Mouse (Mus musculus): ENCODE measurements around the gene Slc25a17.

The Slc25a17 gene

DNA sequence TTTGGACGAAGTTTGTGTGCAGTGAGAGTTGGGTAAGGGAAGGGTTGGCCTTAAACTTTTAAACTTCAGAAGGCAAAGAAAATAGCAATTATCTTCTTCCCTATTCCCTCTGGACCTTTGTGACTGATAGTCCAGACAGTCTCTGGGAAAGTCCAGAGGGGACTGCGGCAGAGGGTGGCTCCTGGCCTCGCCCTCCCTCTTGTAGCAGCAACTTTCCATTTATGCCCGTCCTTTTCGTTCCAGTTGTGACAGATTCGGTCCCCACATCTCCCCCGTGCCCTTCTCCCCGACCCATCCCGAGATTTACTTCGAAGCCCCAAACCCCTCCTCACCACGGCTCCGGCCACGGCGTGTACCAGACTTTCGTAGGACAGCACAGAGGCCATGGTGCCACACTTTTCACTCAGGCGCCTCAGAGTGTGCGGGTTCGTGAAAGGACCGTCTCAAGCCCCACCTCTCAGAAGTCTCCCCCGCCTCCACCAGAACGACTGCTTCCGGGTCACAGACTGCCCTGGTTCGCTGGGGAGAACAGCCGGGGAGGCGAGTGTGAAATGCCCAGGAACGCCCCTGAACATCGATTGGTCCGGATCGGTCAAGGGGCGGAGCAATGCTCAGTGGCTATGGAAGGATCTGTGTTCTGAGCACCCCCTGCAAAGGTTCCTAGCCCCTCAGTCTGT, at the start of gene Slc25a17:
Slc25a17 (minus strand) TSS at position 468 of the 677 bp plus-strand sequence.
- peak; percentile 93 to 97 for DNase-seq (ENCODE audit: low spot score in 2 of 2)

DNA sequence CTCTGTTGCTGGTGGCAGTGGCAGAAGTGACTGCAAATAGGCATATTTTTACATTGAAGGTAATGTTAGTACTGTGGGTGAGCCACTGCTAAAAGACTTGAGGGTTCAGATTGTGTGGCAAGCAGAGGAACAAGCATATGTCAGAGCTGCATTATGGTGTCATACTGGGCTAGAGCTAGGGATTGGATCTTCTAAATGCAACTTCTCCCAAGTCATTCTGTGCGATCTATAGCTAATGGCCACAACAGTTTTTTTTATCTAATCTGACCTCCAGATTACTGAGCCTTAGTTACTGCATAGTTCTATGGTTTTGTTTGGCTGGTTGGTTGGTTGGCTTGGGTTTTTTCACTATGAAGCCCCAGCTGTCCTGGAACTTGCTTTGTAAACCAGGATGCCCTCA, 47.6 kb upstream of the Slc25a17 start, which contains the start of gene Dnajb7:
Dnajb7 (minus strand) TSS at position 101 of the 400 bp plus-strand sequence.
- no peak for DNase-seq (ENCODE audit: low spot score in 2 of 2)

DNA sequence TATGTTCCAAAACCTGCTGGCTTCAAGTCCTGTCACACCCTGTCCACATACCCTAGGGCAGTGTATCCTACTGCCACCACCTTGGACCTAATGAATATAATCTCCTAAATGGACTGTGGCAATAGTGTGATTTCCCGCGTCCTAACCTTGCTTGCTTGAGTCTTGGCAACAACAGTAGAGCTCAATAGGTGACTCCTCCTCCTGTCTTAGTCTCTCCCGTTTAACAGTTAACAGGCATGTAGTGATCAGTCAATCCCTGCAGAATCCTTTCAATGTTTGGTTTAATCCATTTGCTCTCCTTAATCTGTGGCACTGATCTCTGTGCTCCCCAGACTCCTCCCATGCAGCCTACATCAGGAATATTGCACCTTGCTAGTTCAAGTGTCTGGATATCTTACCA, 44.4 kb upstream of the Slc25a17 start:
- no peak for DNase-seq (ENCODE audit: low spot score in 2 of 2)

DNA sequence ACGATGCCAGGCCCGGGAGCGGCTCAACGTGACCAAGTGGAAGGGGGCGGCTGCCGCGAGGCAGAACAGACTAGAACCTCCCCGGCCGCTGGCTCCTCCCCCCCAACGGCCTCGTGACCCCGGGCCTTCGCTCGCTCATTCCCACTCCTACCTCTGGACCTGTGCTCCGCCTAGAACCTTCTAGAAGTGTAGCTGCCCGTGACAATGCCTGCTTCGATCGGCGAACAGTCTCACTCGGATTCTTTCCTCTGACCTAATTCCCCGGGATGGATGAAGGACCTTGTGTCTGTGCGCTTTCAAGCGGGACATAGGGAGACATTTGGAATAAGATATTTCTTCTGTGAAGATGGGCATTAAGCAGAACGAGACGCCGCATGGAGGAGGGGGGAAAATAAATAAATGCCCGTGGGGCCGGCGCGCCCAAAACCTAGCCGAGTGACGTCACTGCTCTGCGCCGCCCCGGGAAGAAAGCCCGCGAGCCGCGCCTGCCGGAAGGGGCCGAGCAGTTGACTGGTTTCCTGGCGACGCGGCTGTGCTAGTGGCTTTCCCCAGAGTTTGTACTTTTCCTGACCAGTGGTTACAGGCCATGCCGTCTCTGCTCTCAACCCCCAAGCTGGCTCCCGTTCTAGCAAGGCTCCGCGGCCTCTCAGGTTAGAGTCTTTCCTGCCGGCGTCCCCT, 39.2 kb upstream of the Slc25a17 start, which contains the start of the genes St13 and Xpnpep3:
St13 (minus strand) TSS at position 440 of the 678 bp plus-strand sequence.
Xpnpep3 (plus strand) TSS at position 501 of the 678 bp plus-strand sequence.
- DNase-seq (ENCODE audit: low spot score in 2 of 2) = peak; percentile 96 to 98

DNA sequence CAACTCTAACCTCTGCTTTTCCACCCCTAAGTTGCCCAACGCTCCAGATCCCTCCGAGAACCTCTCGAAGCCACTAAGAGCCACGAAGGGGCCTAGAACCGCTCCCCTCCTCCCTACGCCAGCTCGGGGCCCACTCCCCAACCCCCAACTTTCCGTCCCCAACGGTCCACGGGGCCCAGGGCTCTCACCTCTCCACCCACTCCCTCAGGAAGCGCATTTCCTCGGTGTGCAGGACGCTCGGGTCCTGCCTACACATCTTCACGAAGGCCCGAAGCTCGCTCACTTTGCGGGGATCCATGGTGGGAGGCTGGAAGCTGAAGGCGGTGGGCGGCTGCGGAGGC, 38.7 kb upstream of the Slc25a17 start:
- no peak for DNase-seq (ENCODE audit: low spot score in 2 of 2)

DNA sequence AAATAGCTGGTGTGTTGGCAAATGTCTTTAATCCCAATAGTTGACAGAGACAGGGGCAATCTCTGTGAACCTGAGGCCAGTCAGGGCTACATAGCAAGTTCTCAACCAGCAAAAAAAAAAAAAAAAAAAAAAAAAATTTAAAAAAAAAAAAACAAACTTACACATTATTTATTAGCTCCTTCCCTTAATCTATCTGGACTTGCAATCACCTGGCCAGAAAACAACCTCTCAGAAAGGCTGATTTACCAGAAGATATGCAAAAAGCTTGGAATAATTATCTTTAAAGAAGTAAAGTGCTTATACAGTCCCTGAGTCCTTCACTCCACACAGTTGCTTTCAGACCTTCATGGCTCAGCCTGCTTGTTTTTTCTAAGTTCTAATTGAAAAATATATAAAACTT, 37.6 kb upstream of the Slc25a17 start:
- no peak for DNase-seq (ENCODE audit: low spot score in 2 of 2)

DNA sequence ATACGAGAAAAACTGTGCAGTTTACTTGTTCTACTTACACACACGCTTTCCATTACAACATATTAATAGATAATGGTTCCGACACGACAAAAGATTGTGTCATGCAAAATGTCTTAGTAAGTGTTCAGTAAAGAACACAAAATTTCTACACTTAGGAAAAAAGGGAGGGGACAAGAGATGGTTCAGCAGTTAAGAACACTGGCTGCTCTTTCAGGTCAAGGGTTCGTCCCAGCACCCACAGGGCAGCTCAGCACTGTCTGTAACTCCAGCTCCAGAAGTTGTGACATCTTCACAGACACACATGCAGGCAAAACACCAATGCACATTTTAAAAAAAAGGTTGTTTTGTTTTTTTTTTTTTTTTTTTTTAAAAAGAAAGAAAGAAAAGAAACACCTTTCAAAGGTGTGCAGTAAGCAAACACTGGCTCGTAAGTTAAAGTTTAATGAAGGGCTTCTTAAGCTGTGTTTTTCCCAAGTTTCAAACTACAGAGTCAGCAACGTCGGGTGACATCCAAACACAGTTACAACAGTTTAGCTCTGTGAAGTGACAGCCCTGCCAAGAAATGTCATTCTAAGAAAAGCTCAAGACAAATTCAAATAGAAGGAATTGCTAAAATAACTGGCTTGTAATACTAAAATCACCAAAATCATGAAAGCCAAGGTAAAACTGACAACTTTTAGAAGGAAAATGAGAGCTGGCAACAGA, 33.8 kb upstream of the Slc25a17 start:
- DNase-seq (ENCODE audit: low spot score in 2 of 2) = no peak

DNA sequence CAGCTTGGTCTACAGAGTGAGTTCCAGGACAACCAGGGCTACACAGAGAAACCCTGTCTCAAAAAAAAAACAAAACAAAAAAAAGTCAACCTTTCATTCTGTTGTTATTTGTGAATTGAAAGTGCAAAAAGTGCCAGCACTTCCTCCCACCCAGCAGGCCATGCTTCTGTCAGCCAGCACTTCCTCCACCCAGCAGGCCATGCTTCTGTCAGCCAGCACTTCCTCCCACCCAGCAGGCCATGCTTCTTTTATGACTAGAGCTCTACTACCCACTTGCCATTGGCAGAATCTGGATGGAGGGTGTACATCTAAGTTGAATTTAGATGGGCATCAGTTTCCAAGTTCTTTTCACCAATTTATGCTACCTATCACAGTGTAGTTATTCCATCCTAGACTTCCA, 32.4 kb upstream of the Slc25a17 start:
- DNase-seq (ENCODE audit: low spot score in 2 of 2) = no peak

DNA sequence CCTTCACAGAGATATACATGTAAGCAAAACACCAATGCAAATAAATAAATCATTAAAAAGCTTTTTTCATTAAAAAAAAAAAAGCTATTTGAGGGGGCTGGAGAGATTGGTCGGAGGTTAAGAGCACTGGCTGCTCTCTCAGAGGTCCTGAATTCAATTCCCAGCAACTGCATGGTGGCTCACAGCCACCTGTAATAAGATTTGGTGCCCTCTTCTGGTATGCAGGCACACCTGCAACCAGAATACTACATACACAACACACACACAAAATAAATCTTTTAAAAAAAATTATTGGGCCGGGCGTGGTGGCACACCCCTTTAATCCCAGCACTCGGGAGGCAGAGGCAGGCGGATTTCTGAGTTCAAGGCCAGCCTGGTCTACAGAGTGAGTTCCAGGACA, 25.7 kb upstream of the Slc25a17 start:
- no peak for DNase-seq (ENCODE audit: low spot score in 2 of 2)

DNA sequence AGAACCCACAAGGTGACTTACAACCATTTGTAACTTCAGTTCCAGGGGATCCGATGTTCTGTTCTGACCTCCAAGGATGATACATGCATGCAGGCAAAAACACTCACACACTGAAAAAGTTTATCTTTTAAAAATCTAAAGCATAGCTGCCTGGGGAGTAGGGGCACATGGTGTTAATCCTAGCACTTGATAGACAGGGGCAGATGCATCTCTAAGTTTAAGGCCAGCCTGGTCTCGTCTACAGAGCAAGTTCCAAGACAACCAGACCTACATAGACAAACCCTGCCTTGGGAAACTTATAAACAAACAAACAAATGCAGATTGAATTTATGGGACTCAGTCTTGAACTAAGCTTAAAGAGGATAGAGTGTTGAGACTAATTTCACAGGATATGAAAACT, 18.2 kb upstream of the Slc25a17 start:
- DNase-seq (ENCODE audit: low spot score in 2 of 2) = no peak

DNA sequence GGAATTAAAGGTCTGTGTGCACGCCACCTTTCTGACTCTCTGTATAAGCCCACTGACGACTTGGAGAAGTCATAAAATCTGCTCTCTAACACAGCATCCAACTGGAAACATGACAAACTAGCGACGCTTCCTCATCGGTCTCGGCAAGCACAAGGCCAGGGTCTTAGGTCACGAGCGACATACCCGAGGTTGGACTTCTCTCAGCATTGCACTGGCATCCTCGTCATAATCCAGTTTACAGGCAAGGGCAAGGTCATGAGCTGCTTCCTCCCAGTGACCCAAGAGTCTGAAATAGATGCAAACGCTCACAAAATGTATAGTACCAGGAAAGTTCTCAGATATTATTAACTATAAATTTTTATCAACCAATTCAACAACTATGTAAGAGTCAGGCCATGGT, 14.0 kb upstream of the Slc25a17 start:
- DNase-seq (ENCODE audit: low spot score in 2 of 2) = no peak

DNA sequence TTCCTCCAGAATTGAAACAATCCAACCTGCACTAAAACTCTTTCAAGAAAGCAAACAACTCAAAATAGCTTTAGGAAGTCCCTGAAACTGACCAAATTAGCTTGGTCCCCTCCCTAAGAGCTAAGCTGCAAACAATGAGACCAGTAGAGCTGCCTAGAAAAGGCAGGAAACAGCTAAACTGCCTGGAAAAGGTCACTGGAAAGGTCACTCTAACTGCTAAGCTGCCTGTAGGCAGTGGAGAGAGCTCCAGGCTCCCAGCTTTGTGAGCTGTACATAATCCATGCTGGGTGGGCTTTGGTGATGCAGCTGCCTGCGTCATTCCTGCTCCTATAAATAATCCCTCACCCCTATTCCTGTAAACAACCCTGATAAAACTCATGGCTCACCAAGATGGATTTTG, 9.7 kb upstream of the Slc25a17 start:
- DNase-seq (ENCODE audit: low spot score in 2 of 2) = no peak

DNA sequence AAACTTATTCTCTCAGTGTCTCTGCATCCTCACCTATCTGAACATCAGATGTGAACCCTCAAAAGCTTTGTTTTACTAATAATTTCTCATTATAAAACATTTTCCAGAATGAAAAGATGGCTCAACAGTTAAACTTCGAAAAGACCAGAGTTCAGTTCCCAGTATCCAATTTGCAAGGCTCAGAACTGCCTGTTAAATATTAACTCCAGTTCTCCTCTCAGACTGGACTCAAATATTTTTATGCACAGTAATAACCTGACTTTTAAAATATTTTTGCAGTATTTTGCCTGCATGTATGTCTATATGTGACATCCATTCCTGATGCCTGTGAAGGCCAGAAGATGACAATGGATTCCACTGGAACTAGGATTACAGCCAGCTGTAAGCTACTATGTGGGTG, 8.0 kb upstream of the Slc25a17 start:
- DNase-seq (ENCODE audit: low spot score in 2 of 2) = no peak

DNA sequence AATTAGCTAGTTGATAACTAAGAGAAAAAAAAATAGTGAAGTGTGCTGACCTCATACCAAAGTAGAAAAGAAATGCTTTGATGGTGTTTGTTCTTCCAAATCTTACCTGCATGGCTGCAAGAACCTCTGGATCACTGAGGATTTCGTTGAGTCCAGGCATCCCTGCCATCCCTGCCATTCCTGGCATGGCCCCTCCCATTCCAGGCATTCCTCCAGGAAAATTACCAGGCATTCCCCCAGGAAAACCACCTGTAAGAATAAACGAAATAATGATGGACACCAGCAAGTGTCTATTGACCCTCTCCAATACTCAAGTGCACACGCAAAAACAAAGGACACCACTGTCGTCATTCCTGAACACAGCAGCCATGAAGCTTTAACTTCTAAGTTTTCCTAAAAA, 5.6 kb upstream of the Slc25a17 start:
- no peak for DNase-seq (ENCODE audit: low spot score in 2 of 2)

DNA sequence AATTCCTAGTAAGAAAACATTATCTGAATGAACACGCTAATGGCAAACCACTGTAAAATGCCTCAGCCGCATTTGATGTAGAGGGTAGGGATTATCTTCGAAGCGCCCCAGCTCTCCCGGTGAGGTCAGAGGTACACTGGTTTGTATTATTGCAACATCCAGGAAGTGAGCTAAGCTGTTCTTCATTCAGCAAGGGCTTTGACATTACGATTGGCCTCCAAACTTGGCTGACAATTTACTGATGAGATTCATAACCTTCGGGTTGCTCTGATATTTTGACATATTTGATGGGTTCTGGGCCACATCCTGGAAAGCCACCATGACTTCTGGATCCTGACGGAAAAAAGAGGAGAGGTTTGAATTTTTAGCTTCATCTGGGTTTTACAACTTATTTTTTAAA, 4.6 kb upstream of the Slc25a17 start:
- DNase-seq (ENCODE audit: low spot score in 2 of 2) = no peak

DNA sequence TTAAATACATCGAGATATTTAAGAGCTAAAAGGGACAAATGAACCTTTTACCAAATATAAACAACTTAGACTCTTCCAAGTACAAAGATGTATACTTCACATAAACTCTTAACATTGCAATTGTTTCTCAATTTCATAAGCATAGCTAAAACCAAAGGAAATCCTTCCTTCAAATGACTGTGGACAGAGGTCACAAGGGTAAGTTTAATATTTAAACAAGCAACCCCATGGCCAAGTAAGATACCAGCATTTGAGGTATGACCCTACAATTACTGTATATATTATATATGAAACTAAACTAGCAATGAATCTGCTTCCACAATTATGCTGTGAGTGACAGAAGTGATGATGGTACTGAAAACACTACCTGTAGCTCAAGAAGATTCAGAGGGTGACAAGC, 3.7 kb upstream of the Slc25a17 start:
- DNase-seq (ENCODE audit: low spot score in 2 of 2) = no peak

DNA sequence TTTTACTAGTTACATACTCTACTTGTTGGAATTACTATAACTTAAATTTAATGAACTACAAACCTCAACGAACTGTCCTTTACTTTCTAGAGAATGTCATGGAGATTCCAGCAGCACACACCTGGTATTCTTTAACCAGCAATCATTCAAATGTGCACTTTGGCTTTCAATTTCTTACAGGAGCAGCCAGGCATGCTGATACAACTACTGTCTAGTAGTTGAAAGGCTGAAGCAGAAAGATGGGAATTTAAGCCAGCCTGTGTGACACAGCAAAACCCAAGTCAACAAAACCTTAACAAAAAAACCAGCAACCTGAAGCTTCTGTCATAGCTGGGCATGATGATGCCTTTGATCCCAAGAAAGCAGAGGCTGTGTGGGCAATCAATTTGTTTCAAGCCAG, 1.9 kb upstream of the Slc25a17 start:
- no peak for DNase-seq (ENCODE audit: low spot score in 2 of 2)

DNA sequence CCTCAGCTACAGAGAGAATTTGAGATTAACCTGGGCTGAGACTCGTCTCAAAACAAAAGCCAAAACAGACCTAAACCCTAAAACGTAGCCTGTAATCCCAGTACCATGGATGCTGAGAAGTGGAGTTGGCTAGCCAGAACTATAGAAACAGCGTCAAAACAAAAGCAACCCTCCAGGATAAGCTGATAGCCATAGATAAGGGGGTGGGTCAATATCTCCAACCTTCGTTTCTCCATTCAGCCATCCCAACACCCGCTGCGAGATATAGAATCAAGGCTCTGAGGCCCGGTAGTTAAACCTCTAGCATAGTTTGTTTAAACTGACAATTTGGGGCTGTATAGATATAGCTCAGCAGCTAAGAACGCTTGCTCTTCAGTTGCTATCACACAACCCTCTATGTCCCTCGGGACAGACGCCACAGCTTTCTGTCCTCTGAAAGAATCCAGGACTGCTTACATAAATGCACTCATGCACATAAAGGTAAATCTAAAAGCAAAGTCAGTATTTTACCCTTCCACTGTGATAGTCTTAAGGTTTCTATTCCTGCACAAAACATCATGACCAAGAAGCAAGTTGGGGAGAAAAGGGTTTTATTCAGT, 904 bp upstream of the Slc25a17 start:
- DNase-seq (ENCODE audit: low spot score in 2 of 2) = no peak

DNA sequence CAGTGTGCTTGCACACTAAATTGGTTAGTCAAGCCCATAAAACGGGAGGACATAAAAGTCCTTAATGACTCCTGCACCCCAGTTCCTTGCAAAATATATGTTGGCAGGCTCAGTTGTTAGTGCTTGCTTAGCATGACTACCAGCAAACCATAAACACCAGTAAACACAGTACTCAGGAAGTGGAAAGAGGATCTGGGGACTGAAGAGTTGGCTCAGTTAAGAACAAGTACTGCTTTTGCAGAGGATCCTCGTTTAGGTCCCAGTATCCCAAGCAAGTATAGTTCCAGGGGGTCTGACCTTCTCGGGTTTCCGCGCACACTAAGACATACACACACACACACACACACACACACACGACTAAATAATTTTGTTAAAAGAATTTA, 401 bp upstream of the Slc25a17 start:
- DNase-seq (ENCODE audit: low spot score in 2 of 2) = no peak

DNA sequence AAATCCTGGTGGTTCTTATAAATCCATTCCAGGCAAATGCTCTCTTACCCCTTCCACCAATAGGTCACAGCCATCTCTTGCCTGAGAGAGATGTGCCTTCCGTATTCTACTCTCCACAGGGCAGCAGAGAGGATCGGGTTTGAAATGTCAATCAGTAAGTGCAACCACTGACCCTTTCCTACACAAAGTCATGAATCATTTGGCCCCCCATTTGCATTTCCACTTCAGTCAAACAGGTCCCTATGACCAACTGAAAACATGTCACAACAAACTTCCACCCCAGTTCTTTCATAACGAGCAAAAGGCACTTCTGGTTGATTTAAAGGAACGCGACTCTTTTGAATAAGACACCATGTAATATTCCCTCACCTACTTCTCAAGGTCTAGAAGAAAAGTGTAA, 1.2 kb downstream of the Slc25a17 start:
- no peak for DNase-seq (ENCODE audit: low spot score in 2 of 2)

DNA sequence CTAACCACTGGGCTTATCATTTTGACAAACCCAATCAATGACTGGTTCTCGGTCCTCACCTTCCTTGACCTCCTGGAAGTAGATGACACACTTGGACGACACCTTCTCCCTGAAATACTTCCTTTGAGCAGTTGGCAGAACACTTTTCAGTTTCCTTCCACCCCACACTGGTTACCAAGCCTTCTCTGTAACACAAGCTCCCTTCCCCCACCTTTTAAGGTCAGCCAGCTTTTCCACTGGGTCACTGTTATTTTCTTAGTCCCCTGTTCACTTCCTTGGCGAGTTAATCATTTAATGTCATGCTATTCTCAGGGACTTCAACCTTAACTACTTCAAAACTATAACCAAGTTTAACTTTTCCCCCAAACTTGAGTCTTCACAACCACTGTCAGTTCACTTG, 1.7 kb downstream of the Slc25a17 start:
- no peak for DNase-seq (ENCODE audit: low spot score in 2 of 2)

DNA sequence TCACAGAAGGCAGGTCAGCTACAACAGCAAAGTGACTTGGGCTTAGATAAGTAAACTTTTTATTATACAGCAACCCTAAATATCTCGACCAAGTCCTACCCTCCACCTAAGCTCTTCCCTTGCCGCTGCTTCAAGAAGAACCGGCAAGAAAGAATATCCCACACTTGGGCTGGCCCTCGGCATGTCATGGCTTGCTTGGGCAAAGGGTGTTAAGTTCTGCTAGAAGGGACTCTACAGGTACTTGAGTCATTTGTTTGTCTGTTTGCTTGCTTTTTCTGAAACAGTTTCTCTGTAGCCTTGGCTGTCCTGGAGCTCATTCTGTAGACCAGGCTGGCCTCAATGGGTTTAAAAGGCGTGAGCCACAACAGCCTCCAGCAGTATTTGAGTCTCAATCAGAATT, 3.7 kb downstream of the Slc25a17 start:
- DNase-seq (ENCODE audit: low spot score in 2 of 2) = no peak

Measured in urinary bladder, postnatal 4 days (tissue).